Mouse (Mus musculus): Measurements from ENCODE around the gene Nlrp4b. TPM values are rescaled to one million over a fixed set of nuclear protein-coding genes. Genes with fewer than 3 reads are reported as not detected.
"Not testable (repeated sequence)": the region's sequence is repeated elsewhere in the genome, so short reads cannot be mapped to it uniquely, and the experiment has no call there.

Gene Nlrp4b
- polyA plus RNA-seq (2011; ENCODE audit: insufficient read depth, insufficient read length, low replicate concordance, missing spikeins) = not detected in 2 replicates

DNA sequence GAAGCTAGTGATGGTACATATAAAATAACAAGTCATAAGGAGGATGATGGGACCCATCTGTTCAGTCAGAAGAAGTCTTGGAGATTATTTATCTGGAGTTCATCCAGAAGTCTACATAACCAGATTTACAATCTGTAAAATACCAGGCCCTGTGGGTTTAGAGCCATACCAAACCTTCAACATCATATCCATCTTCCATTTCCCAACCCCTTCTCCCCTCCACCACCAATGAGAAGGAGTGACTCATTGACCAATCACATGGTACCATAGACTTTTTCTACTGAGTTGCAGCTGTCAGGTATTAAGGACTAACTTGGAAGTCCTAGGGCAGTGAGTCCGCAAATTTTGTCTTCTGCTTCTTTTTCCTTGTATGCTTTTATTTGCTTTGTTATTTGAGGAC lies at the start of gene Nlrp4b:
Gene Nlrp4b (plus strand): TSS at position 301 of the 400 bp plus-strand sequence.
- WGBS = 90% methylated on average over 1 of the region's 1 CpGs
- no peaks in the 10 kb centered on the region for H3K4me1 ChIP-seq (ENCODE audit: control insufficient read depth, insufficient read depth, low read length)
- TF ChIP-seq CTCF (IDR thresholded peaks at IDR 0.05; ENCODE audit: control insufficient read depth, insufficient read depth, low read length) (no peak), POLR2A (IDR thresholded peaks at IDR 0.05; ENCODE audit: borderline replicate concordance, control insufficient read depth, low read depth, low read length) (no peak)
- no peak within 1 kb of the TSS for H3K4me3 ChIP-seq (replicated peaks; ENCODE audit: control insufficient read depth, low read depth, low read length)
- no peak within 1 kb of the TSS for H3K27ac ChIP-seq (ENCODE audit: control insufficient read depth, insufficient read depth, low read depth, low read length, poor library complexity)

GRCm38 (mm10) chr7:10754264-10754663 lies 66.7 kb downstream of the Nlrp4b start, which contains the start of gene Vmn1r71:
Gene Vmn1r71 (minus strand): TSS chr7:10754364.
- no peaks in the 10 kb centered on the region for H3K4me1 ChIP-seq (ENCODE audit: control insufficient read depth, insufficient read depth, low read length)
- TF ChIP-seq POLR2A (IDR thresholded peaks at IDR 0.05; ENCODE audit: borderline replicate concordance, control insufficient read depth, low read depth, low read length) = no peak
- TF ChIP-seq CTCF (IDR thresholded peaks at IDR 0.05; ENCODE audit: control insufficient read depth, insufficient read depth, low read length) = no peak
- H3K4me3 ChIP-seq (replicated peaks; ENCODE audit: control insufficient read depth, low read depth, low read length) = no peak within 1 kb of the TSS
- H3K27ac ChIP-seq (ENCODE audit: control insufficient read depth, insufficient read depth, low read depth, low read length, poor library complexity) = no peak within 1 kb of the TSS

DNA sequence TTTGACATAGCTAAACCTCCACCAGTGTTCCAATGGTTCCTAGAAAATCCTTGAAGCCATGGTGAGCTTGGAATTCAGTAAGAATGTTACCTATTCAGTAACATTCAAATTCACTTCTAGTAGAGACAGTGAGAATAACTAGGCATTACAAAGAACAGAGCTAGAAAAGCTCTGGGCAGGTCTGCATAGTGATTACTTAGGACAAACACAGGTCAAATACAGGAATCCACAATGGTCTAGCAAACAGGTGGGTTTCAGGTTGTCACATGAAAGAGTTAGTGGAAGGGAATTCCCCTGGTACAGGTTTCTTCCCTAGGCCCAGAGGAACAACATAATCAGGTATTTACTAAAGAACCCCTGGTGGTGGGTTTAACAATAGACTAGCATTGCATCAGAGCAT lies 70.0 kb downstream of the Nlrp4b start:
- H3K4me1 ChIP-seq (ENCODE audit: control insufficient read depth, insufficient read depth, low read length); H3K4me3 ChIP-seq (replicated peaks; ENCODE audit: control insufficient read depth, low read depth, low read length); H3K27ac ChIP-seq (ENCODE audit: control insufficient read depth, insufficient read depth, low read depth, low read length, poor library complexity): not testable (repeated sequence)

Other genes with a start within 250 kb of the Nlrp4b start
- not detected in 2 replicates for gene Vmn1r67, start 244.5 kb upstream of the Nlrp4b start, polyA plus RNA-seq (2011; ENCODE audit: insufficient read depth, insufficient read length, low replicate concordance, missing spikeins)
- 0.23 and 0.47 TPM in 2 replicates for gene Zik1, start 192.4 kb upstream of the Nlrp4b start, polyA plus RNA-seq (2011; ENCODE audit: insufficient read depth, insufficient read length, low replicate concordance, missing spikeins)
- gene Vmn1r68, start 129.3 kb upstream of the Nlrp4b start, polyA plus RNA-seq (2011; ENCODE audit: insufficient read depth, insufficient read length, low replicate concordance, missing spikeins) = 0.50 TPM in 1 of 2 replicates, not detected in the other
- not detected in 2 replicates for gene Vmn1r69, start 74.1 kb upstream of the Nlrp4b start, polyA plus RNA-seq (2011; ENCODE audit: insufficient read depth, insufficient read length, low replicate concordance, missing spikeins)
- not detected in 2 replicates for gene Vmn1r70, start 56.3 kb upstream of the Nlrp4b start, polyA plus RNA-seq (2011; ENCODE audit: insufficient read depth, insufficient read length, low replicate concordance, missing spikeins)
- gene Vmn1r71, start 66.6 kb downstream of the Nlrp4b start, polyA plus RNA-seq (2011; ENCODE audit: insufficient read depth, insufficient read length, low replicate concordance, missing spikeins) = 0.23 TPM in 1 of 2 replicates, not detected in the other
- not detected in 2 replicates for gene Zscan4b, start 217.3 kb downstream of the Nlrp4b start, polyA plus RNA-seq (2011; ENCODE audit: insufficient read depth, insufficient read length, low replicate concordance, missing spikeins)